Mouse (Mus musculus): ENCODE results near the gene Acad11. TPM values are rescaled to one million over a fixed set of nuclear protein-coding genes. Genes with fewer than 3 reads are reported as not detected.

The Acad11 gene
- polyA plus RNA-seq, 1 experiment from 2014 or later, result 21.8 TPM

DNA sequence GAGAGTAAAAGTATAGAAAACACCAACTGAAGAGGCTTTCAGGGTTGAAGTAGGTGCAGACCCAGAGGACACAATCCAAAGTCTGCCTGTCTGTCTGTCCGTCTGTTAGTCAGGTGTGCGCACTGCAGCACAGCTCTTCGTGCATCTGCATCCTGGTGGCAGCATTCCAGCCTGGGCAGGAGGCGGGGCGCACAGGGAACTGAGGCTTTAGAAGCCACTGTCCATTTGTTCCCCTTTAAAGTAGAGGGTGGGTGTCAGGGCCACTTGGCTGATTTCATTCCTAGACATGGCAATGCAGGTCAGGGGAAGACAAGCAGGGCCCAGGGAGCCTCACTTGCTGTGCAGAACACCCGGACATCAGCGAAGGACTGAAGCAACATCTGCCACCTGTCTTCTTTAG lies 94.1 kb downstream of the Acad11 start:
- ATAC-seq, result no peak
- H3K4me3 ChIP-seq (replicated peaks), result no peak overlapping the region
- H3K27me3 ChIP-seq (replicated peaks), result no peaks in the 10 kb centered on the region
- H3K9ac ChIP-seq, result no peak overlapping the region
- H3K36me3 ChIP-seq, result peaks cover 37% of the 10 kb centered on the region
- WGBS, result 94% methylated on average over 7 of the region's 7 CpGs
- no peak overlapping the region for H3K4me2 ChIP-seq (replicated peaks)
- no peak overlapping the region for H3K27ac ChIP-seq
- H3K4me1 ChIP-seq (replicated peaks), result no peaks in the 10 kb centered on the region
- no peaks in the 10 kb centered on the region for H3K9me3 ChIP-seq

DNA sequence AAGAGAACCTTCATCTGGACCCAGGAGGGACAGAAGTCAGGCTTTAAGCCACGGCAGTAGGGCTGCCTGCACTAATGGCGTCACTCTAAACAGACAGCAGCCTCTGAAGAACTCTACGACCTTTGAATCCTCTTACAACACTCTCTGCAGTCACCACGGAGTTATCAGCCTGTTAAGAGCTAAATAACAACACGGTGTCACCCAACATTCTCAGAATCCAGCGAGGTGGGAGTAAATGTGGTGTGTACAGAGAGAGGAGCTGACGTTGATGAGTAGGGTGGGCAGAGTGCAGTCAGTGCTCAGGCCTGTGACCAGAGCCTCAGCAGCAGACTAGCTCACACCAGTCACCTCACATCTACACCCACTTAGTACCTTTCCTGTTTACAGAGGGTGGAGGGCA lies 97.9 kb downstream of the Acad11 start:
- H3K36me3 ChIP-seq, result peaks cover 27% of the 10 kb centered on the region
- H3K4me3 ChIP-seq (replicated peaks), result no peak overlapping the region
- H3K9ac ChIP-seq, result no peak overlapping the region
- no peak overlapping the region for H3K4me2 ChIP-seq (replicated peaks)
- H3K9me3 ChIP-seq, result no peaks in the 10 kb centered on the region
- 75% methylated on average over 7 of the region's 7 CpGs for WGBS
- H3K27me3 ChIP-seq (replicated peaks), result no peaks in the 10 kb centered on the region
- no peak for ATAC-seq
- no peaks in the 10 kb centered on the region for H3K4me1 ChIP-seq (replicated peaks)
- no peak overlapping the region for H3K27ac ChIP-seq

DNA sequence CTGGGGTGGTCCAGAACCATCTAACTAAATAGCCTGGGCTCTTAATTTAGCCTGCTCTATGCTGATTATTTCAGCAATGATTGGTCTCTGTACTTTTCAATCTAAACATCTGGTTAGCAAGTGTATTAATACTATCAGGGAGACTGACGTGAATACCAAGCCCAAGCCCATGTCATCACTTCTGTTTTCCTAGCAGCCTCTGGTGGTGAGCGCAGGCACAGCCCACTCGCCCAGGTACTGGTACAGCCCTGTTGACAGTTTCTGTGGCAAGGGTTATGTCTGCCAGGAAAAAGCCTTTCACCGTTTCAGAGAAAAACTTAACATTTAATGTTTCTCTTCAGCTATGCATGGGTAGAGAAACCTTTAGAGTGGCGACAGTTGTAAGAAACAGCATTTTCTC lies 101.0 kb downstream of the Acad11 start:
- no peak overlapping the region for H3K27ac ChIP-seq
- no peak for ATAC-seq
- peaks cover 27% of the 10 kb centered on the region for H3K36me3 ChIP-seq
- 87% methylated on average over 5 of the region's 5 CpGs for WGBS
- H3K27me3 ChIP-seq (replicated peaks), result no peaks in the 10 kb centered on the region
- H3K4me2 ChIP-seq (replicated peaks), result no peak overlapping the region
- no peak overlapping the region for H3K4me3 ChIP-seq (replicated peaks)
- no peak overlapping the region for H3K9ac ChIP-seq
- no peaks in the 10 kb centered on the region for H3K4me1 ChIP-seq (replicated peaks)
- no peaks in the 10 kb centered on the region for H3K9me3 ChIP-seq

DNA sequence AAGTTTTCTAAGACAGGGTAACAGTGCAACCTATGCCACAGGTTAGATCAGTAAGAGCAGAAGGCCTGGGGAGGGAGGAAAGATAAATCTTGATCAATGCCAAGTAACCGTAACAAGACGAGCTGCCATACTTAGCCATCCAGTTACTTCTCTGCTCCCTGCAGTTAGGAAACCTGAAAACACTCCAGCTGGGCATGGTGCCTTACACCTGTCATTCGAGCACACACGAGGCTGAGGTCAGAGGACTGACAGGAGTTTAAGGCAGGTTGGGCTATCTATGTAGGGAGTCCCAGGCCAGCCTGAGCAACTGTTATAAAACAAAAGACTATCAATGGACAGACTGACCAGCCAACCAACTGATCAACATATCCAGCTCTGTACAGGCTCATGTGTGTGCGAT lies 102.7 kb downstream of the Acad11 start:
- Histone ChIP-seq H3K27ac (no peak overlapping the region), H3K4me3 (replicated peaks) (no peak overlapping the region), H3K4me2 (replicated peaks) (no peak overlapping the region), H3K27me3 (replicated peaks) (no peaks in the 10 kb centered on the region), H3K9me3 (no peaks in the 10 kb centered on the region), H3K36me3 (peaks cover 20% of the 10 kb centered on the region; the same call in 1 of the 2 replicates), H3K9ac (no peak overlapping the region), H3K4me1 (replicated peaks) (no peaks in the 10 kb centered on the region)
- no peak for ATAC-seq
- 93% methylated on average over 5 of the region's 5 CpGs for WGBS

DNA sequence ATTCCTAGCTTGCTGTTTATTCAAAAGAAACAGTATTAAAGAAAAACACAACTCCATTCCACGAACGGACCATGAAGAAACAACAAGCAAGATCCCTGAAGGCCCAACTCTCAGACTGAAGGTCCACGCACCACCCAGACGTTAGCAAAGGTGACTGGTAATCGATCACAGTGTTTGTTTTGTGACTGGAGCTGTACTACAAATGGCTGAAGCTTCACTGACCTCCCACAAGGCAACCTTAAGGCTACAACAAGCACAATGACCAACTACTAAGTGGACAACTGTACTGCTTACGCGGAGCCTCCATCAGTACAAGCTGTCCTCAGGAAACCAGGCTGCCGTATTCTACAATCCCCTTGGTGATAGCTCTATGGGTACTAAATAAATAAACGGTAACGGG lies 106.8 kb downstream of the Acad11 start:
- H3K4me3 ChIP-seq (replicated peaks), result no peak overlapping the region
- H3K4me1 ChIP-seq (replicated peaks), result no peaks in the 10 kb centered on the region
- no peak for ATAC-seq
- 90% methylated on average over 10 of the region's 10 CpGs for whole genome bisulfite sequencing
- no peak overlapping the region for H3K4me2 ChIP-seq (replicated peaks)
- no peak overlapping the region for H3K27ac ChIP-seq
- H3K27me3 ChIP-seq (replicated peaks), result no peaks in the 10 kb centered on the region
- H3K36me3 ChIP-seq, result peaks cover 18% of the 10 kb centered on the region; the same call in 1 of the 2 replicates
- H3K9ac ChIP-seq, result no peak overlapping the region
- H3K9me3 ChIP-seq, result no peaks in the 10 kb centered on the region

DNA sequence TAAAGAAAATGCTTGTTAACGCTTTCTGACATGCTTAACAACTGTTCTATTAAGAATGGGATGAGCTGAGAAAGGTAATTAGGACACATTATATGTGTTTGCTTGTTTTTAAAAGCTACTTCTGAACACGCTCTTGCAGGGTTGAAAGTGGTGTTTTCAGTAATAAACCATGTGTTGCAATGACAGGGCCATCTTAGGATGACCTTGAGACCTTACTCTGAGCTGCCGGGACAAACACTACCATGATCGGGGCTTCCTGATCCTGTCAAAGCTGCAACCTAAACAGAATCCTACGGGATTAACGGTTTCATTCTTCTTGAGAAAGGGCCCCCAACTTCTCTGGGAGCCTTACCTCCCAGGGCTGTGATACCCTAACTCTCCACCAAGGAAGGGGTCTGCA lies 108.5 kb downstream of the Acad11 start:
- no peak for ATAC-seq
- peaks cover 14% of the 10 kb centered on the region; the same call in 1 of the 2 replicates for H3K36me3 ChIP-seq
- H3K27ac ChIP-seq, result no peak overlapping the region
- no peak overlapping the region for H3K4me2 ChIP-seq (replicated peaks)
- no peaks in the 10 kb centered on the region for H3K9me3 ChIP-seq
- H3K4me1 ChIP-seq (replicated peaks), result no peaks in the 10 kb centered on the region
- 86% methylated on average over 6 of the region's 6 CpGs for WGBS
- H3K9ac ChIP-seq, result no peak overlapping the region
- no peak overlapping the region for H3K4me3 ChIP-seq (replicated peaks)
- H3K27me3 ChIP-seq (replicated peaks), result no peaks in the 10 kb centered on the region

DNA sequence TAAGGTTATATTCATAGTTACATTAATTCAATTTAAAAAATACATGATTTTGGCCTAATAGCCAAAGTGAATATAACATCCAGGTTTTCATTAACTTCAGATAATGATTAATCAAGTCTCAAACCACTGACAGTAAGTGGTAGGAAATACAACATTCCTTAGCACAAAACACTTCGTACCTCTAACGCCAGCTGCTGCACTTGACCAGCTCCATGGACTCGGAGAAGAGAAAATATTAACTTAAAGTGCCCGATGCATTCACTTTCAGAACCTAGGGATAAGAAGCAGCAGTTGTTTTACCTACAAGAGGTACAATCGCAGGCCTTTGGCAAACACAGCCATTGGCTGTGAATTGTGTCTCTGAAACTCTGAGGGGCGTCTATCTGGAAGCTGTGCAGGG lies 109.2 kb downstream of the Acad11 start:
- no peak overlapping the region for H3K4me2 ChIP-seq (replicated peaks)
- H3K27me3 ChIP-seq (replicated peaks), result no peaks in the 10 kb centered on the region
- H3K27ac ChIP-seq, result no peak overlapping the region
- H3K4me1 ChIP-seq (replicated peaks), result no peaks in the 10 kb centered on the region
- no peak overlapping the region for H3K4me3 ChIP-seq (replicated peaks)
- 90% methylated on average over 6 of the region's 6 CpGs for WGBS
- no peaks in the 10 kb centered on the region for H3K9me3 ChIP-seq
- H3K36me3 ChIP-seq, result peaks cover 9% of the 10 kb centered on the region; the same call in 1 of the 2 replicates
- H3K9ac ChIP-seq, result no peak overlapping the region
- no peak for ATAC-seq

Other genes starting within 250 kb of the Acad11 start
- gene Nphp3, start 60.8 kb upstream of the Acad11 start, polyA plus RNA-seq (2015; fragmentation: Nextera tagmentation; extraction: Ambion mirVana), result 3.4 and 3.5 TPM in 2 replicates
- not detected in 2 replicates for gene Gm28305, start 22.7 kb upstream of the Acad11 start, polyA plus RNA-seq (2015; fragmentation: Nextera tagmentation; extraction: Ambion mirVana)
- 46.7 and 49.6 TPM in 2 replicates for gene Uba5, start 243 bp upstream of the Acad11 start, polyA plus RNA-seq (2015; fragmentation: Nextera tagmentation; extraction: Ambion mirVana)
- 4.3 TPM in 2 replicates for gene Ackr4, start 63.6 kb downstream of the Acad11 start, polyA plus RNA-seq (2015; fragmentation: Nextera tagmentation; extraction: Ambion mirVana)
- gene Dnajc13, start 199.6 kb downstream of the Acad11 start, polyA plus RNA-seq (2015; fragmentation: Nextera tagmentation; extraction: Ambion mirVana), result 19.1 and 21.8 TPM in 2 replicates

Data from intestine, embryonic 15.5 days (tissue).